Mouse (Mus musculus) forebrain, embryonic 15.5 days (tissue): Measurements from ENCODE around the gene 1700017B05Rik. TPM values are rescaled to one million over a fixed set of nuclear protein-coding genes. Genes with fewer than 3 reads are reported as not detected.

Experiments
- ATAC-seq: fragments of 200-750 bp; cut with Nextera tagmentation; replicated peaks from 2 replicates; pipeline ENCODE4 v1.8.0; 2017; ENCODE audit warnings: mild to moderate bottlenecking, moderate TSS enrichment, moderate library complexity
- H3K27ac ChIP-seq: fragments of 300-500 bp; sonication (generic); replicated peaks from 2 replicates; pipeline ENCODE4 v1.5.1; 2015; ENCODE audit warnings: mild to moderate bottlenecking, inconsistent platforms
- H3K27me3 ChIP-seq: fragments of 300-500 bp; sonication (generic); 2 replicates; pipeline ENCODE4 v1.6.1; 2015; ENCODE audit warnings: inconsistent platforms
- H3K36me3 ChIP-seq: fragments of 300-500 bp; sonication (generic); 2 replicates; pipeline ENCODE4 v1.6.1; 2015; ENCODE audit warnings: mild to moderate bottlenecking, inconsistent platforms
- H3K4me1 ChIP-seq: fragments of 300-500 bp; sonication (generic); 2 replicates; pipeline ENCODE4 v1.6.1; 2015; ENCODE audit warnings: inconsistent platforms
- H3K4me2 ChIP-seq: fragments of 300-500 bp; sonication (generic); replicated peaks from 2 replicates; pipeline ENCODE4 v1.6.1; 2015; ENCODE audit warnings: mild to moderate bottlenecking, inconsistent platforms
- H3K4me3 ChIP-seq: fragments of 300-500 bp; sonication (generic); 2 replicates; pipeline ENCODE4 v1.5.1; 2015; ENCODE audit warnings: mild to moderate bottlenecking, inconsistent platforms
- H3K9ac ChIP-seq: fragments of 300-500 bp; sonication (generic); replicated peaks from 2 replicates; pipeline ENCODE4 v1.6.1; 2015; ENCODE audit warnings: mild to moderate bottlenecking, inconsistent platforms
- H3K9me3 ChIP-seq: fragments of 300-500 bp; sonication (generic); 2 replicates; pipeline ENCODE4 v1.6.1; 2016; ENCODE audit warnings: inconsistent platforms
- WGBS: fragments of 180-500 bp; shearing (Covaris S2); methylation state at CpG from one replicate; pipeline ENCODE4 v1.1.7; 2015; ENCODE audit warnings: mixed read lengths; 5-methylcytosine and 5-hydroxymethylcytosine counted together
- polyA plus RNA-seq: library from polyadenylated mRNA; unstranded; fragments of >200 nt; fragmentation: Nextera tagmentation; extraction: Ambion mirVana; gene quantifications from 2 replicates; pipeline ENCODE4 v1.2.1, GENCODE M21; 2015

Gene 1700017B05Rik
- polyA plus RNA-seq, 1 experiment from 2014 or later, result 5.8 TPM

- Histone ChIP-seq H3K27me3 (no peaks in the 10 kb centered on the region), H3K36me3 (no peaks in the 10 kb centered on the region), H3K27ac (no peak overlapping the region), H3K9ac (no peak overlapping the region), H3K4me2 (no peak overlapping the region), H3K4me3 (no peak overlapping the region), H3K9me3 (no peaks in the 10 kb centered on the region), H3K4me1 (no peaks in the 10 kb centered on the region)
- 90% methylated on average over 9 of the region's 9 CpGs for WGBS
- ATAC-seq, result no peak
Observed at GRCm38 (mm10) chr9:57254823-57255495, 7.5 kb downstream of the 1700017B05Rik start.

- H3K27me3 ChIP-seq, result no peaks in the 10 kb centered on the region
- no peak overlapping the region for H3K27ac ChIP-seq
- no peaks in the 10 kb centered on the region for H3K4me1 ChIP-seq
- ATAC-seq, result no peak
- H3K9ac ChIP-seq, result no peak overlapping the region
- no peak overlapping the region for H3K4me2 ChIP-seq
- H3K36me3 ChIP-seq, result no peaks in the 10 kb centered on the region
- H3K4me3 ChIP-seq, result no peak overlapping the region
- H3K9me3 ChIP-seq, result no peaks in the 10 kb centered on the region
- WGBS, result 87% methylated on average over 7 of the region's 7 CpGs
Observed at GRCm38 (mm10) chr9:57254061-57254460, 8.4 kb downstream of the 1700017B05Rik start.

DNA sequence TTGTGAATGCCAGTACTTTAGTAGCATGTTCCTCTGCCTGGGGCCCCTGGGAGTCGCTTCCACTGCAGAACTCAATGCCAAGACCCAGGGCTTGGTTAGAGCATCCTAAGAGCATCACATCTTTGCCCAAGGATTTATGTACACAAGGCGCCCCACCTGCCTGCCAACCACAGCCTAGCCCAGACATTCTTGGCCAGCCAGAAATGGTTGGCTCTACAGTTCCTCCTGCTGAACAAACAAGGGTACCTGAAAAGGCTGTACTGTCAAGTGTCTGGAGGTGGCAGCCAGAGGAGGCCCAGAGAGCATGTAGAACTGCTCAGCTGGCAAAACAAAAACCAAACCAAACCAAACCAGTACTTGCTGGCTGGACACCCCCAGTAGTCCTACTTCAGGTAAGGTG, 11.3 kb downstream of the 1700017B05Rik start:
- H3K4me3 ChIP-seq, result no peak overlapping the region
- ATAC-seq, result no peak
- H3K9me3 ChIP-seq, result no peaks in the 10 kb centered on the region
- no peaks in the 10 kb centered on the region for H3K27me3 ChIP-seq
- H3K36me3 ChIP-seq, result no peaks in the 10 kb centered on the region
- 95% methylated on average over 2 of the region's 2 CpGs for WGBS
- H3K27ac ChIP-seq, result no peak overlapping the region
- H3K4me1 ChIP-seq, result no peaks in the 10 kb centered on the region
- no peak overlapping the region for H3K9ac ChIP-seq
- no peak overlapping the region for H3K4me2 ChIP-seq

GRCm38 (mm10) chr9:57250026-57250425, 12.4 kb downstream of the 1700017B05Rik start:
- Histone ChIP-seq H3K9ac (no peak overlapping the region), H3K4me3 (no peak overlapping the region), H3K27ac (no peak overlapping the region), H3K4me2 (no peak overlapping the region), H3K4me1 (no peaks in the 10 kb centered on the region), H3K27me3 (no peaks in the 10 kb centered on the region), H3K36me3 (no peaks in the 10 kb centered on the region), H3K9me3 (no peaks in the 10 kb centered on the region)
- ATAC-seq, result no peak
- 91% methylated on average over 4 of the region's 4 CpGs for WGBS

DNA sequence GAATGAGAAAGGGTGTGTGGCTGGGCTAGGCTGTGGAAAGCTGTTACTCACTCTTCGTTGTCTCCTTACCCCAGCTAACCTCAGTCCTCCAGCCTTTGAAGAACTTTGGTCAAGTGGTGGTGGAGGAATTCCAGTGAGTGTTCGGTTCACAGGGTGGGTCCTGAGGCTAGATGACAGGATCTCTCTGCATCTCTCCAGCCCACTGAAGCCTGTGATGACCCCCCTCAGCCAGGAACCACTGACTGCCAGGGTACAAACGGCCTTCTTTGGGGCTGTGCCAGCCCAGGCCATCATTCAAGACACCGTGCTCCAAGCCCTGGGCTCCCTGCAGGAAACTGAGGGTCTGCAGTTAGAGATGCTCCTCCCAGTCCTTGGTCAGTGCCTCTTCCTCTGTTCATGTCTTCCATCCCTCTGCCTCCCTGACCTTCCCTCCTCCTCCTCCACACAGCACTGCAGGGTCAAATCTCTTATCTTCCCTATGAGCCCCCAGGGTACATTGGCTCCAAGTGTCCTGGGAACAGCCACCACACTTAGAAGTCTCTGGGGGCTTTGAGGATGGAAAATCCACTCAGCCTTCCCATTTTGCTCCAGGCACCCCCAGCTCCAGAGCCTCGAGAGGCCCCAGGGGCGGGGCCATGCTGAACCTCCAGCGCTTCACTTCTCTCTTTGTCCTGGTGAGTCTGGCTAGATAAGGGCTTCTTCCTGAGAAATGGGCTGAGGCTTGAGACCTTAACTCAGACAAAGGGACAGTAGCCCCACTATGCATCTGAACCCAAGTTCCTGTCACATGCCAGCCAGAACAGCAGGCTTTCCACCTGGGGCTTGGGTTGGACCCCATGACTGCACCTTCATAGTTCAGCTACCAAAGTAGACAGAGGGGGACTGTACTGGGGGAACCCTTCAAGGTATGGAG, 14.1 kb downstream of the 1700017B05Rik start:
- Histone ChIP-seq H3K4me1 (0 out of 2 replicates have a peak, but pooled peaks cover 6% of the 10 kb centered on the region), H3K4me2 (no peak overlapping the region), H3K9me3 (no peaks in the 10 kb centered on the region), H3K27me3 (no peaks in the 10 kb centered on the region), H3K36me3 (no peaks in the 10 kb centered on the region), H3K27ac (no peak overlapping the region), H3K9ac (no peak overlapping the region), H3K4me3 (no peak overlapping the region)
- no peak for ATAC-seq
- WGBS, result 79% methylated on average over 7 of the region's 7 CpGs

DNA sequence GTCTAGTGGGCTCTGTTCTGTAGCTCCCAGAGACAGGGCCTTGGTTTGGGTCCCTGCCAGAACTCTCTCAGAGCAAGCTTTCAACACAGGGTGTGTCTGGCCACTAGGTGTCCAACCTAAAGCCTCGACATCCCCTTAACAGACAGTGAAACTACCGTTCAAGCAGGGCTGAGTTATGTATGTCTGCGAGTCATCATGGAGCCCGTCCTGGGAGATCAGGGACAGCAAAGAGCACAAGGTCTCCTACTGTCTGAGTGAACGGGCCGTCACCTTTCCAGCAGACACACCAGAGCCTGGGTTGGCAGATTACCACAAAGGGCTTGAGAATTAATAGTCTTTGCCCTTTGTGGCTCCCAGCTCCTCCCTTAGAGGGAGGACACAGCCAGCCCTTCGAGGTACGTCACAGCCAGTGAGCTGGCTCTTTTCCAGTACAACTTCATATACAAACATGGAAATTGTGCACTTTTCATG, 15.2 kb downstream of the 1700017B05Rik start:
- Histone ChIP-seq H3K27me3 (no peaks in the 10 kb centered on the region), H3K36me3 (no peaks in the 10 kb centered on the region), H3K4me2 (no peak overlapping the region), H3K4me3 (no peak overlapping the region), H3K27ac (no peak overlapping the region), H3K9me3 (no peaks in the 10 kb centered on the region), H3K4me1 (0 out of 2 replicates have a peak, but pooled peaks cover 6% of the 10 kb centered on the region), H3K9ac (no peak overlapping the region)
- 71% methylated on average over 8 of the region's 8 CpGs for WGBS
- ATAC-seq, result no peak

GRCm38 (mm10) chr9:57246482-57246881, 15.9 kb downstream of the 1700017B05Rik start:
- ATAC-seq, result no peak

DNA sequence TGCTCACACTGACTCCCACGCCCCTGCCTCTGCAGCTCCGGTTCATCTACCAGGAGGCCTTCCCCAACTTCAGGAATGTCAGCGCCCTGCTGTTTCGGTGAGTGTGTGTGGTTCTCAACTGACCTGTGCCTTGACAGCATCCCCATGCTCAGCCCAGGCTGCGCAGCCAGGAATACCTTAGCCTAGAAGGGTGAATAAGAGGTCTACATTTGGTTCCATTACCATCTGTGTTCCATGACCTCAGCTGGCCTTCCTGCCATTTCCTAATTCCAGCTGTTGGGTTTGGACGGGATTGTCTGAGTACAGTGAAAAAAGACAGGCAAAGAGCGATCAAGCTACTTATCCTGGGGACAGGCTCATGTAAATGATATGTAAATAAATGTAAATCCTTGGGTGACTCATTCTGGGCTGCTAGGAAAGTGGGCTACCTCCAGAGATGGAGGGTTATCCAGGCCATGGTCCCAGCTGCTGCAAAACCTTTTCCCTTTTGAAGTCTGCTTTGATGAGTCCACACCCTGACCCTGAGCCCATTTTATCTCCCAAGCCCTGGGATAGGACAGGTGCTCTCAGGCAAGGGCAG, 18.2 kb downstream of the 1700017B05Rik start:
- Histone ChIP-seq H3K9ac (no peak overlapping the region), H3K4me1 (0 out of 2 replicates have a peak, but pooled peaks cover 6% of the 10 kb centered on the region), H3K36me3 (no peaks in the 10 kb centered on the region), H3K9me3 (no peaks in the 10 kb centered on the region), H3K4me2 (no peak overlapping the region), H3K27ac (no peak overlapping the region), H3K4me3 (no peak overlapping the region), H3K27me3 (no peaks in the 10 kb centered on the region)
- 37% methylated on average over 7 of the region's 7 CpGs for WGBS
- no peak for ATAC-seq

More at GRCm38 (mm10) chr9:57246482-57246881, 15.9 kb downstream of the 1700017B05Rik start:
- Histone ChIP-seq H3K4me1 (0 out of 2 replicates have a peak, but pooled peaks cover 6% of the 10 kb centered on the region), H3K36me3 (no peaks in the 10 kb centered on the region), H3K9me3 (no peaks in the 10 kb centered on the region), H3K4me3 (no peak overlapping the region), H3K27me3 (no peaks in the 10 kb centered on the region), H3K4me2 (no peak overlapping the region), H3K9ac (no peak overlapping the region), H3K27ac (no peak overlapping the region)
- 89% methylated on average over 5 of the region's 5 CpGs for WGBS

GRCm38 (mm10) chr9:57242916-57243315, 19.5 kb downstream of the 1700017B05Rik start:
- H3K4me2 ChIP-seq, result no peak overlapping the region
- no peaks in the 10 kb centered on the region for H3K9me3 ChIP-seq
- H3K36me3 ChIP-seq, result no peaks in the 10 kb centered on the region
- no peak overlapping the region for H3K27ac ChIP-seq
- H3K4me1 ChIP-seq, result 0 out of 2 replicates have a peak, but pooled peaks cover 6% of the 10 kb centered on the region
- H3K4me3 ChIP-seq, result no peak overlapping the region
- WGBS, result 36% methylated on average over 5 of the region's 5 CpGs
- no peaks in the 10 kb centered on the region for H3K27me3 ChIP-seq
- no peak for ATAC-seq
- no peak overlapping the region for H3K9ac ChIP-seq

- 0 out of 2 replicates have a peak, but pooled peaks cover 6% of the 10 kb centered on the region for H3K4me1 ChIP-seq
- no peaks in the 10 kb centered on the region for H3K9me3 ChIP-seq
- no peak for ATAC-seq
- no peaks in the 10 kb centered on the region for H3K36me3 ChIP-seq
- no peak overlapping the region for H3K4me2 ChIP-seq
- H3K27me3 ChIP-seq, result no peaks in the 10 kb centered on the region
- 81% methylated on average over 5 of the region's 5 CpGs for WGBS
- no peak overlapping the region for H3K4me3 ChIP-seq
- H3K9ac ChIP-seq, result no peak overlapping the region
- no peak overlapping the region for H3K27ac ChIP-seq
Observed at GRCm38 (mm10) chr9:57241111-57241510, 21.3 kb downstream of the 1700017B05Rik start.

- Histone ChIP-seq H3K9ac (no peak overlapping the region), H3K4me1 (no peaks in the 10 kb centered on the region)
Observed at GRCm38 (mm10) chr9:57238220-57238619, 24.2 kb downstream of the 1700017B05Rik start.

GRCm38 (mm10) chr9:57237705-57238104, 24.7 kb downstream of the 1700017B05Rik start:
- Histone ChIP-seq H3K4me1 (no peaks in the 10 kb centered on the region), H3K27me3 (no peaks in the 10 kb centered on the region), H3K4me3 (no peak overlapping the region), H3K36me3 (no peaks in the 10 kb centered on the region), H3K9me3 (no peaks in the 10 kb centered on the region), H3K9ac (no peak overlapping the region), H3K27ac (no peak overlapping the region), H3K4me2 (no peak overlapping the region)
- ATAC-seq, result no peak
- WGBS, result 81% methylated on average over 5 of the region's 5 CpGs

More at GRCm38 (mm10) chr9:57238220-57238619, 24.2 kb downstream of the 1700017B05Rik start:
- Histone ChIP-seq H3K4me3 (no peak overlapping the region), H3K4me2 (no peak overlapping the region), H3K36me3 (no peaks in the 10 kb centered on the region), H3K9me3 (no peaks in the 10 kb centered on the region), H3K27me3 (no peaks in the 10 kb centered on the region), H3K27ac (no peak overlapping the region)
- WGBS, result 83% methylated on average over 2 of the region's 2 CpGs
- ATAC-seq, result no peak
